Mouse (Mus musculus) ZHBTc4 (cell line): ENCODE results near the gene Ifi214.
"Not testable (repeated sequence)": the region's sequence is repeated elsewhere in the genome, so short reads cannot be mapped to it uniquely, and the experiment has no call there.

Experiments
- DNase-seq: peaks from one replicate; pipeline ENCODE4 v3.0.0-alpha.2; 2011; ENCODE audit warnings: low read depth, low spot score

Gene Ifi214

GRCm38 (mm10) chr1:173535791-173536190 is at the start of gene Ifi214:
Ifi214 (minus strand) TSS chr1:173535957.
- DNase-seq = not testable (repeated sequence)

GRCm38 (mm10) chr1:173579921-173580585 is 44.3 kb upstream of the Ifi214 start:
- DNase-seq = no peak

DNA sequence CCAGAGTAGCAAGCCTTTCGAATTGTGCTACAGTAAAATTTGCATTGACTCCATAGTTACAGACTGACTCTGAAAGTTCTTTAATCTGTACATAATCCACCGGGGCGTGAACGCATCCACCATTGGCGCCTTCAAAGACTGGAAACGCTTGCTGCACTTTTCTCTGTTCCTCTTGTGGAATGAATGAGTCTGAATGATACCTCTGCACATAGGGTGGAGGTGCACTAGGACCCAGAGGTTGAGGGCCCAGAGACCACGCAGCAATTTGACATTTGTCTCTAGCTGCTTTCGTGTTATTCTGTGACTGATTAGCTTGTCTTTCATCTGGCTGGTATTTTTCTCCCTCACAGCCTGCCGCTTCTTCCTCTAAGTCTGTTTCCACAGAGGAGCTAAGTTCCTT is 43.3 kb upstream of the Ifi214 start:
- DNase-seq = no peak

DNA sequence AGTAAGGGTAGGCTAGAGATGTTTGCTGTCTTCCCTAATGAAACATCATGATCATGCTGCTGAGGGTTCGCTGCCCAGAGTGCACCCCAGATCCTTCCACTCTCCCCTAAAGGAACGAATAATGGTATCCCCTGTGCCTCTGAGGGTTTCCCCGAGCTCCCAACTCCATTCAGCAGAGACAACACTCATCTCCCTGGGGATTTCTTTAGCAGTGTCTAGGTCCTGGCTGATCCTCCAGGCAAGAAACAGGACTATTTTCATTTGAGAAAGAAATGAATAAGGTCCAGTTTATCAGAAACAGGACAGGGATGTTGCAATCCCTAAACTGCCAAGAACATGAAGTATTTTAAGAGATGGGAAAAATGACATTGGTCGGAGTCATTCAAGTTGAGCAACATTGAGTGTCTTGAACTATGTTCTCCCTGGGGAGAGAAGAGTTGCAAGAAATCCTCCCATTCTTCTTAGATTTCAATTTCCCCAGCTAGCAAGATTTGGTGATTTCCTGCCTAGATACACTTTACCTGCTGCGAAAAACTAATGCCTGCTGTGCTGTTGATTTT is 14.8 kb upstream of the Ifi214 start:
- DNase-seq = not testable (repeated sequence)

GRCm38 (mm10) chr1:173548798-173549197 is 13.0 kb upstream of the Ifi214 start:
- DNase-seq = not testable (repeated sequence)

DNA sequence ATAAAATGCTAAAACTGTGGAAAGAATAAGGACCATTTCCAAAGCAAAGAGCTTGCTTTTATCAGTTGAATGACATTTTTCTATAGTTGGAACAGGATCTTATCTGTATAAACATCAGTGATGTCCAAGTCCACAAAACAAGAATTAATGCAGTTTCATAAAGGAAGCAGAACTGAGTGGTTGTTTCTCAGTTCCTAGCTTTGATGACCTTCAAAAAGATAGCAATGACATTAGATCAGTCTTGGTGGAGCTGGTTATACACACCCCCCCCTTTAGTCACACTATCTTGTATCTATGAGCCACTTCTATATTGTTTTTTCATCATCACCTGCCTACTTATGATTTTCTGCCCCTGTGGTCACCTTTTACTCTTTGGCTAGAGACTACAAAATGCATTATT is 14.3 kb downstream of the Ifi214 start:
- no peak for DNase-seq

DNA sequence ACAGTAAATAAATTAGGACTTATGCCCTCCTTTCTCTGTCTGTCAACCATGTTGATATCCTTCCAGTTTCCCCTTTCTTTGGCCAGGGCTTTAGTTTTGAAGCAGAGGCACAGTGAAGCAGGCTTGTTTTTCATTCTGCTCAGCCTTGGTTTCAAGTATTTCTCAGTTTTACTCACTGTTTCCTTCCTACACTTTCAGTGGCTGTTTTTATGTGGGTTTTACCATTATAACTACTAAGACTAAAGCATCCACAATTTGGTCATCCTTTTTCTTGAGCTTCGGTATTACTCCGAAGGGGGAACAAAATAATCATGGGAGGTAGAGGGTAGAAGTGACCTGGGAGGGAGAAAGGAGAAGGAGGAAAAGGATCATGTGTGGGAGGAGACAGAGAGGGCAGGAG is 25.2 kb downstream of the Ifi214 start:
- not testable (repeated sequence) for DNase-seq

GRCm38 (mm10) chr1:173491483-173491882 is 44.3 kb downstream of the Ifi214 start:
- DNase-seq = not testable (repeated sequence)

DNA sequence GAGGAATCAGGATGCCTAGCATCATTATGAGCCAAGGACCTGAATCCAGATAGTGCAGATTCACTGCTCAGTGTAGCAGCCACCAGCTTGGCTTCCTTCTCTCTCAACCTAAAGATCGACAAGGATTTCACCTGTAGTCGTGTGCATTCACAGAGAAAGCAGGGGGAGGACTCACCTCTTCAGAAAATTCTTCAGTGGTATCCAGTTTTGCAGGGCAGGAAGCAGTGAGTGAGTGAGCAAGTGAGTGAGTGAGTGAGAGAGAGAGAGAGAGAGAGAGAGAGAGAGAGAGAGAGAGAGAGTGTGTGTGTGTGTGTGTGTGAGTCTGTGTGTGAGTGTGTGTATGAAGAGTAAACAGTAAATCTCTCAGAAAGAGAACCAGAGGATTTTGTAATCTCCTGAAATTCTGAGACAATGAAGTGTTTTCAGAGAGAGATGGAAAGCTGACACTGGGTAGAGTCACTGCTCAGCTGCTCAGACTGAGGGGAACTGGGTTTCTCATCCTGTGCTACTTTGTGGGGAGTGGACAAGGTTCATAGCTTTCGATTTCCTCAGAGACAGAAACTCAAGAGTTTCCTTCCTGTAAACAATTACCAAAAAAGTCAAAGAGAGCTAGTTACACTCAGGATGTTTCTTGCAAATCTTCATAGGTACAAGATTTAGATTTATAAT is 44.8 kb downstream of the Ifi214 start, which contains the start of gene Ifi206:
Gene Ifi206, minus strand, starts transcription at position 230 of the 669 bp plus-strand sequence.
- DNase-seq = not testable (repeated sequence)

- not testable (repeated sequence) for DNase-seq
Measured at GRCm38 (mm10) chr1:173481182-173481574, 54.6 kb downstream of the Ifi214 start.

DNA sequence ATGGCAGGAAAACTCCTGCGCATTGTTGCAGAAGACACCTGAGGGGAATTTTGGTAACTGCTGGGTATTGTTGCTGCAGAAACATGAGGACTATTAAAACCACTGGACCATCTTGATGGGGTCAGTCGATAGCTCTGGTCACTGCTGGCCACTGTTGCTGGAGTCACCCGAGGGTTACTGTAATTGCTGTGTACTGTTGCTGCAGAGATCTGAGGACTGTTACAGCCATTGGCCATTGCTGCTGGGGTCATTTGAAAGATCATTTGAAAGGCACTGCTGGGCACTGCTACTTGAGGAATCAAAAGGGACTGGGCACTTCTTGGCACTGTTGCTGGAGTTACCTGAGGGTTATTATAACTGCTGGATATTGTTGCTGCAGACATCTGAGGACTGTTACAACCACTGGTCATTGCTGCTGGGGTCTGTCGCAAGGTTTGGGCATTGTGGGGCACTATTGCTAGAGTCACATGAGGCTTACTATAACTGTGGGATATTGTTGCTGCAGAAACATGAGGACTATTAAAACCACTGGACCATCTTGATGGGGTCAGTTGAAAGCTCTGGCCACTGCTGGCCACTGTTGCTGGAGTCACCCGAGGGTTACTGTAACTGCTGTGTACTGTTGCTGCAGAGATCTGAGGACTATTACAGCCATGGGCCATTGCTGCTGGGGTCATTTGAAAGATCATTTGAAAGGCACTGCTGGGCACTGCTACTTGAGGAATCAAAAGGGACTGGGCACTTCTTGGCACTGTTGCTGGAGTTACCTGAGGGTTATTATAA is 55.2 kb downstream of the Ifi214 start:
- DNase-seq = not testable (repeated sequence)
